Mouse (Mus musculus): ENCODE results near the gene Mroh3.

GRCm38 (mm10) chr1:136238495-136238894, 25.9 kb upstream of the Mroh3 start:
- TF ChIP-seq CTCF (IDR thresholded peaks at IDR 0.05; ENCODE audit: extremely low read depth, insufficient read length, insufficient replicate concordance, low read depth, low read length) (no peak), POLR2A (IDR thresholded peaks at IDR 0.05; ENCODE audit: low read depth, low read length) (no peak)
